Mouse (Mus musculus) kidney, postnatal 0 days (tissue): Measurements from ENCODE around the gene Ube2c. TPM values are rescaled to one million over a fixed set of nuclear protein-coding genes. Genes with fewer than 3 reads are reported as not detected.

Experiments
- ATAC-seq: fragments of 200-750 bp; cut with Nextera tagmentation; replicated peaks from 2 replicates; pipeline ENCODE4 v1.8.0; 2017; ENCODE audit warnings: low read depth, moderate number of reproducible peaks, moderate TSS enrichment, moderate library complexity; ENCODE audit not compliant: low FRiP score
- DNase-seq: peaks from one replicate; pipeline ENCODE4 v3.0.0-alpha.2; 2016; ENCODE audit warnings: low spot score
- H3K27ac ChIP-seq: fragments of 300-500 bp; sonication (generic); 2 replicates; pipeline ENCODE4 v1.5.1; 2014; ENCODE audit warnings: mild to moderate bottlenecking
- H3K27me3 ChIP-seq: fragments of 300-500 bp; sonication (generic); 2 replicates; pipeline ENCODE4 v1.6.1; 2014; ENCODE audit warnings: low read length, mixed read lengths; ENCODE audit not compliant: insufficient read depth
- H3K36me3 ChIP-seq: fragments of 300-500 bp; sonication (generic); 2 replicates; pipeline ENCODE4 v1.6.1; 2014; ENCODE audit warnings: low read length, mixed read lengths; ENCODE audit not compliant: insufficient read depth
- H3K4me1 ChIP-seq: fragments of 300-500 bp; sonication (generic); replicated peaks from 2 replicates; pipeline ENCODE4 v1.6.1; 2014; ENCODE audit warnings: antibody characterized with exemption, low read length, mixed read lengths; ENCODE audit not compliant: insufficient read depth
- H3K4me2 ChIP-seq: fragments of 300-500 bp; sonication (generic); 2 replicates; pipeline ENCODE4 v1.6.1; 2014; ENCODE audit warnings: mild to moderate bottlenecking, low read length, moderate library complexity, mixed read lengths
- H3K4me3 ChIP-seq: fragments of 300-500 bp; sonication (generic); replicated peaks from 2 replicates; pipeline ENCODE4 v1.5.1; 2014; ENCODE audit warnings: low read depth, low read length
- H3K9ac ChIP-seq: fragments of 300-500 bp; sonication (generic); 2 replicates; pipeline ENCODE4 v1.6.1; 2014; ENCODE audit warnings: low read depth, low read length
- H3K9me3 ChIP-seq: fragments of 300-500 bp; sonication (generic); replicated peaks from 2 replicates; pipeline ENCODE4 v1.6.1; 2016; ENCODE audit warnings: low read length, inconsistent platforms, mixed read lengths
- CTCF ChIP-seq: IDR thresholded peaks from 2 replicates; pipeline ENCODE4 v1.5.1; 2016; ENCODE audit warnings: antibody characterized with exemption, low read depth, mild to moderate bottlenecking, moderate library complexity
- WGBS: fragments of 180-500 bp; shearing (Covaris S2); extraction: QIAGEN DNeasy Blood & Tissue Kit; methylation state at CpG from one replicate; pipeline ENCODE4 v1.1.7; 2014; 5-methylcytosine and 5-hydroxymethylcytosine counted together
- polyA plus RNA-seq: library from polyadenylated mRNA; unstranded; fragments of >200 nt; fragmentation: Nextera tagmentation; extraction: Ambion mirVana; gene quantifications from 2 replicates; pipeline ENCODE4 v1.2.1, GENCODE M21; 2015

The Ube2c gene
- polyA plus RNA-seq, 1 experiment from 2014 or later, result 132 TPM

DNA sequence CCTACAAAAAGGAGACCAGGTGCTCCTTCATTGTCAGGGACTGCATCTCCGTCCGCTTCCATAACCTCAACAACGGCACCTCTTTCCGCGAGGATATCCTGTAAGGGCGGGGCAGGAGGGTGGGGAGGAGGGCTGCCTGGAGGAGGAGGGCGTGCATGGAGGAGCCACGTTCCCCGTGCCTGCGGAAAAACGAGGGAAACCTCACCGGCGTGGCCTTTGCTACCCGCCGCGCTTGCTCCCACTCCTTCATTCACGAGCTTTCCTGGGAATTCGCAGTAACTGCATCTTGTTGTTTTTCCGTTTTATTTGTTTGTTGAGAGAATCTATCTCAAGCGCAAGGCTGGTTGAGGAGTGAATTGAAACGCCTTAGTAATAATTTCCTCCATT, 35.6 kb downstream of the Ube2c start:
- H3K36me3 ChIP-seq, result 0 out of 2 replicates have a peak, but pooled peaks cover 5% of the 10 kb centered on the region
- no peaks in the 10 kb centered on the region for H3K27me3 ChIP-seq
- 1% methylated on average over 21 of the region's 21 CpGs for WGBS
- 0 out of 2 replicates have a peak, but pooled peaks cover 19% of the 10 kb centered on the region for H3K4me1 ChIP-seq
- peak overlapping the region; percentile 76 for H3K27ac ChIP-seq
- H3K4me2 ChIP-seq, result peak overlapping the region; percentile 76
- H3K4me3 ChIP-seq, result peak overlapping the region; percentile 76
- H3K9ac ChIP-seq, result peak overlapping the region; percentile 59
- H3K9me3 ChIP-seq, result no peaks in the 10 kb centered on the region
- TF ChIP-seq CTCF, result no peak
- DNase-seq (peak; percentile 24), ATAC-seq (peak; percentile 56)

DNA sequence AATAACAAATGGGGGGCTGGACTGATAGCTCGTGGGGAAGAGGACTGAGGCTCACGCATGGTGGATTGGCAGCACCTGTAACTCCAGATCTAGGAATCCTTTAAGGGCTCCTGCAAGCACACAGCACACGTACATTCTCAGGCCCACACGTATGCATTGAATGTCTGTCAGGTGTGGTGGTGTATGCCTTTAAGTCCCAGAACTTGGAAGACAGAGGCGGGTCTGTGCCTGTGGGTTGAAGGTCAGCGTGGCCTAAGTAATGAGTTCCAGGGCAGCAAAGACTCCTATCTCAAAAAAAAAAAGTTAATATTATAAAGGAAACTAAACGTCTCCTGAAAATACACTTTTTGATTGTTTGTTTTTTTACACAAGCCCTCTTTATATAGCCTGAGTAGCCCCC, 36.9 kb downstream of the Ube2c start:
- no peak for ATAC-seq
- DNase-seq, result no peak
- Histone ChIP-seq H3K9ac (no peak overlapping the region), H3K9me3 (no peaks in the 10 kb centered on the region), H3K4me3 (no peak overlapping the region), H3K4me2 (no peak overlapping the region), H3K4me1 (0 out of 2 replicates have a peak, but pooled peaks cover 19% of the 10 kb centered on the region), H3K27ac (no peak overlapping the region), H3K27me3 (no peaks in the 10 kb centered on the region), H3K36me3 (0 out of 2 replicates have a peak, but pooled peaks cover 5% of the 10 kb centered on the region)
- 75% methylated on average over 7 of the region's 7 CpGs for WGBS
- no peak for TF ChIP-seq CTCF

DNA sequence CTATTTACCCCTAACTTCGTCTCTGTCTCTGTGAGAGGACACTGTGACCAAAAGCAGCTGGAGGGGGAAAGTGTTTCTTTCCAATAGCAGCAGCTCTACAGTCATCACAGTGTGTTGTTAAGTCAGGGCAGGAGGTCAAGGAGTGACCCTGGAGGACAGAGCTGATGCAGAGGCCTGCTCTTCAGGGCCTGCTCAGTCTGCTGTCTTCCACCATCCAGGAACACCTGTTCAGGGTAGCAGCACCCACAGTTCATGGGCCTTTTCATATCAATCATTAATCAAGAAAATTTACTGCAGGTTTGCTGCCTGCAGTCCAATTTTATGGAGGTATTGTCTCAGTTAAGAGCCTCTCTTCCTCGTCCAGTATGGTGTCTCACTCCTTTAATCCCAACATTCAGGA, 43.9 kb downstream of the Ube2c start:
- DNase-seq (no peak), ATAC-seq (no peak)

DNA sequence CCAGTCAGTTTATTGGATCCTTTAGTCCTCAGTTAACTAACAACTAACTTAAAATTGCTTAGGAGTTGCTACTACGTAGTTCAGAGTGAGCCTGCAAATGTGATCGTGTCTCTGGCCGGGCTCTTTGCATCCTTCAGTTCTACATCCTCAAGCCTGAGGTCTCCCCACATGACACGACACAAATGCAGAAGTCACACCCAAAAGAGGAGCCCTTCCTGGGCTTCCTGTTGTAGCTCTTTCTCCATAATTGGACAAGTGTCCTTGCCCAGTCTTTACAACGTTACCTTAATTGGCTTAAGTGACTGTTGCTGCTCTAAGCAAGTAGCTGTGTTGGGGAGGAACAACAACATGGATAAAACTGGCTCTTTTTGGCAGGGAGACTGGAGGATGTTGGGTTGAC, 45.6 kb downstream of the Ube2c start:
- no peak overlapping the region for H3K4me2 ChIP-seq
- 0 out of 2 replicates have a peak, but pooled peaks cover 4% of the 10 kb centered on the region for H3K36me3 ChIP-seq
- no peak overlapping the region for H3K27ac ChIP-seq
- no peak overlapping the region for H3K9ac ChIP-seq
- H3K4me1 ChIP-seq, result no peaks in the 10 kb centered on the region
- ATAC-seq, result no peak
- H3K4me3 ChIP-seq, result no peak overlapping the region
- TF ChIP-seq CTCF, result no peak
- DNase-seq, result no peak
- WGBS, result 94% methylated on average over 5 of the region's 5 CpGs
- H3K9me3 ChIP-seq, result no peaks in the 10 kb centered on the region
- H3K27me3 ChIP-seq, result no peaks in the 10 kb centered on the region

More for the DNA sequence above, 43.9 kb downstream of the Ube2c start:
- Histone ChIP-seq H3K36me3 (no peaks in the 10 kb centered on the region), H3K4me1 (no peaks in the 10 kb centered on the region), H3K27ac (no peak overlapping the region), H3K4me3 (no peak overlapping the region), H3K9me3 (no peaks in the 10 kb centered on the region), H3K27me3 (no peaks in the 10 kb centered on the region), H3K4me2 (no peak overlapping the region), H3K9ac (no peak overlapping the region)
- no peak for TF ChIP-seq CTCF
- WGBS, result 48% methylated on average over 2 of the region's 2 CpGs

DNA sequence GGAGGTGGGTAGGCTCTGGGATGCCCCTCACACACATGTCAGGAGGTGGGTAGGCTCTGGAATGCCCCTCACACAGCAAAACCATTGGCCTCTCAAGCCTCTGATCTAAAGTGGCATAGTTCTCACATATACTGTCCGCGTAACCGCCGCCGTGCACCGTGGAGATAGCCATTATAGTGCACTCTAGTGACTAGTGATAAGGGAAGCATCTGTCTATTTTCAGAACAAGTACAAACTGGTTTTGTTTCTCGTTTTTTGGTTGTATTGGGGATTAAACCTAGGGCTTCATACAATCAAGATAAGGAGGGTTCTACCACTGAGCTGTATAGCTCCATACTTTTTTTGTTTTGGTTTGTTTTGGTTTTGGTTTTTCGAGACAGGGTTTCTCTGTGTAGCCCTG, 46.1 kb downstream of the Ube2c start:
- H3K9me3 ChIP-seq, result no peaks in the 10 kb centered on the region
- no peak overlapping the region for H3K9ac ChIP-seq
- no peak overlapping the region for H3K27ac ChIP-seq
- DNase-seq (no peak), ATAC-seq (no peak)
- WGBS, result 90% methylated on average over 8 of the region's 8 CpGs
- no peak for TF ChIP-seq CTCF
- no peaks in the 10 kb centered on the region for H3K4me1 ChIP-seq
- no peaks in the 10 kb centered on the region for H3K27me3 ChIP-seq
- H3K36me3 ChIP-seq, result 0 out of 2 replicates have a peak, but pooled peaks cover 4% of the 10 kb centered on the region
- no peak overlapping the region for H3K4me3 ChIP-seq
- no peak overlapping the region for H3K4me2 ChIP-seq

DNA sequence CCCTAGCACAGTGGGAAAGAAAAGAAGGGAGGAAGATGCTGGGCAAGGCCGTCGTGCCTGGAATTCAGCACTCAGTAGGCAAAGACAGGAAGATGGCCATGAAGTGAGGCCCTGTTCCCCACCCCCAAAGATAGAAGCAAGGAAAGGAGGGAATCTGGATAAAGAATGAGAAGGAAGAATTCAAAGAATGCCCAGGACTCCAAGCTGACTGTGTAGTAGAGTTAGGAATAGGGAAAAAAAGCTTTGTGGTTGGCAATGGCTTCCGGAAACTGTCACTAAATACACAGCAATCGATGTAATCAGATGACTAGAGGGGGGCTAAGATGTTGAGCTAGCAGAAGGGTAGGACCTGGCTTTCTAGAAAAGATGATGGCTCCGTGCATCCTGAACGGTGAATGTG, 47.5 kb downstream of the Ube2c start:
- no peak for TF ChIP-seq CTCF
- Histone ChIP-seq H3K9me3 (no peaks in the 10 kb centered on the region), H3K27me3 (no peaks in the 10 kb centered on the region), H3K9ac (no peak overlapping the region), H3K4me2 (no peak overlapping the region), H3K4me3 (no peak overlapping the region), H3K36me3 (0 out of 2 replicates have a peak, but pooled peaks cover 4% of the 10 kb centered on the region), H3K27ac (no peak overlapping the region), H3K4me1 (no peaks in the 10 kb centered on the region)
- DNase-seq, result peak; percentile 13
- WGBS, result 86% methylated on average over 6 of the region's 6 CpGs
- ATAC-seq, result no peak

DNA sequence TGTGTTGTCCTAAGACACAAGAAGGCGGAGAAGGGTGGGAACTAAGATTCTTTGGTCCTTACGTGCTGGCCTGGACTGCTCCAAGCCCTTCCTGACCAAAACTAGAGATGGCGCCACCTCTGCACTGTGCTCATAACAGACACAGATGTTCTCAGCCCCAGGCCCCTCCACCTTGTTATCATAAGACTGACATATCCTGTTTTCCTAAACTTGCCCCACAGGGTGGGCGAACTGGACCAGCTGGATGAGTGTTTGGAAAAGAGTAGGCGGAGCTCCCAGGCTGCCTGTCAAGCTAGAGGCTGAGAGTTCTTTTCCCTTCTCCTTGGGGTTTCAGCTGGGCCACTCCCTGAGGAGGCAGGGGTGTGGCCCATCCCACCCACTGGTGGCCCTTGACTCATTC, 48.0 kb downstream of the Ube2c start:
- Histone ChIP-seq H3K36me3 (0 out of 2 replicates have a peak, but pooled peaks cover 4% of the 10 kb centered on the region), H3K4me3 (no peak overlapping the region), H3K27ac (no peak overlapping the region), H3K9ac (no peak overlapping the region), H3K4me2 (no peak overlapping the region), H3K27me3 (no peaks in the 10 kb centered on the region), H3K4me1 (no peaks in the 10 kb centered on the region), H3K9me3 (no peaks in the 10 kb centered on the region)
- DNase-seq, result peak; percentile 50
- TF ChIP-seq CTCF, result peak; percentile 26; the same call in 1 of the 2 replicates
- ATAC-seq, result 0 out of 2 replicates have a peak, but pooled peaks have one; percentile 29
- 65% methylated on average over 5 of the region's 5 CpGs for WGBS
